Mouse (Mus musculus): ENCODE data around the gene Gm20388. TPM values are rescaled to one million over a fixed set of nuclear protein-coding genes. Genes with fewer than 3 reads are reported as not detected.
"Not testable (repeated sequence)": the region's sequence is repeated elsewhere in the genome, so short reads cannot be mapped to it uniquely, and the experiment has no call there.

Gene Gm20388
- polyA plus RNA-seq, 1 experiment = not detected

DNA sequence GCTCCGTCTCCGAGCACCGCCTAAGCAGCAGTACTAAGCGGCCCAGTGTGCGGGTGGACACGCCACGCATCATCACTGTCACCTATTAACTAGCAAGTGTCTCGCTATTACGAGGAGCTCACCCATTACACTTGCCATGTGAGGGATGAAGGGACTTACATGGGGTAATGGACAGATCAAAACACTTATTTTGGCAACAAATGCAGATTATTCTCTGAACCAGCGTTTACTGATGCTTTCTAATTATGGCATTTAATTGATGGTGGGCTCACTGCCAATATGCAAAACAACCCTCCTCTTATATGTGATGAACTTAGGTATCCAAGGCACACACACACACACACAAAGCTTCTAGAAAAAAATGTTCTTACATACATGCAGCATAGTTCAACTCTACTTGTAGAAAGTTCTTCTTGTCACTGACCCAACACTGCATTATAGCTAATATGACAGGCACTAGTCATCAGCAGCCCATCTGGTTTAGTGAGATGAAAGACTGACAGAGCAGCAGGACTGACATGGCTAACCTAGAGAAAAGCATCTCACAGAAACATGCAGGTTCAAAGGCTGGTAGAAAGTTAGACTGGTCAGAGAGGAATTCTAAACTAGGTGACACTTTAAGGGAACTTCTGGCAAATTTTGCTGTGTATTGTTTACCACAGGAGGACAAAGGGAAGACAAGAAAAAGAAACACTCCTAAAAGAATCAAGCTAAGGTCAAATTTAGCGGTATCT is 3128.9 kb downstream of the Gm20388 start:
- no peak overlapping the region for H3K27ac ChIP-seq (ENCODE audit: insufficient read depth, low read depth, low read length)
- H3K4me3 ChIP-seq (ENCODE audit: insufficient read depth, low read depth, low read length) = no peak overlapping the region
- no peak for TF ChIP-seq CTCF (IDR thresholded peaks at IDR 0.05; ENCODE audit: insufficient read depth, low read depth, low read length)
- TF ChIP-seq POLR2A (IDR thresholded peaks at IDR 0.05; ENCODE audit: insufficient read depth, low read depth, low read length) = no peak
- 15% methylated on average over 11 of the region's 11 CpGs for WGBS
- H3K4me1 ChIP-seq (ENCODE audit: control insufficient read depth, insufficient read depth, low read length) = peaks cover 16% of the 10 kb centered on the region

DNA sequence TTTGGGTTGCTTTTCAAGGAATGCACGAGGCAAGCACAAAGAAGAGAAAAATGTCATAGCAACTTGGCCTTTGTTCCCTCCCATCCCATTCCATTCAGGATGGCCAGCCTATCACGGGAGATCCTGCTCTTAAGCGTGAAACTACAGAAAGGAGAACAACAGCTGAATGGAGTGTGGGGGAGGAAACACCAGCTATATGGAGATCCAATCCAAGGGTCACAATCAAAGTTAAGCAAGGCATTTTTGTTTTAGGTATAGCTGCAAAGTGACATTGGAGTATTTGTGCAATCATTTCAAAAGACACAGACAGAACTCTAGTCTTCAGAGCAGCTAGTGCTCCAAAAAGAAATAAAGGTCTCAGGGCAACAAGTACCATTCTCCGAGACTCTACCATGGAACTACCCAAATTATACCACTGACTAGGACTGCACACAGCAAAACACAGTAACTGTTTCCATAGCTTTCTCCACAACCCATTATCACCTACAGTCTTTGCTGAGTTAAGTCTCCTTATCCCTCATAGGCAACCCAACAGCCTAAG is 3129.5 kb downstream of the Gm20388 start:
- no peak overlapping the region for H3K4me3 ChIP-seq (ENCODE audit: insufficient read depth, low read depth, low read length)
- peaks cover 15% of the 10 kb centered on the region for H3K4me1 ChIP-seq (ENCODE audit: control insufficient read depth, insufficient read depth, low read length)
- 4% methylated on average over 4 of the region's 4 CpGs for WGBS
- no peak overlapping the region for H3K27ac ChIP-seq (ENCODE audit: insufficient read depth, low read depth, low read length)
- TF ChIP-seq POLR2A (IDR thresholded peaks at IDR 0.05; ENCODE audit: insufficient read depth, low read depth, low read length) (no peak), CTCF (IDR thresholded peaks at IDR 0.05; ENCODE audit: insufficient read depth, low read depth, low read length) (no peak)

DNA sequence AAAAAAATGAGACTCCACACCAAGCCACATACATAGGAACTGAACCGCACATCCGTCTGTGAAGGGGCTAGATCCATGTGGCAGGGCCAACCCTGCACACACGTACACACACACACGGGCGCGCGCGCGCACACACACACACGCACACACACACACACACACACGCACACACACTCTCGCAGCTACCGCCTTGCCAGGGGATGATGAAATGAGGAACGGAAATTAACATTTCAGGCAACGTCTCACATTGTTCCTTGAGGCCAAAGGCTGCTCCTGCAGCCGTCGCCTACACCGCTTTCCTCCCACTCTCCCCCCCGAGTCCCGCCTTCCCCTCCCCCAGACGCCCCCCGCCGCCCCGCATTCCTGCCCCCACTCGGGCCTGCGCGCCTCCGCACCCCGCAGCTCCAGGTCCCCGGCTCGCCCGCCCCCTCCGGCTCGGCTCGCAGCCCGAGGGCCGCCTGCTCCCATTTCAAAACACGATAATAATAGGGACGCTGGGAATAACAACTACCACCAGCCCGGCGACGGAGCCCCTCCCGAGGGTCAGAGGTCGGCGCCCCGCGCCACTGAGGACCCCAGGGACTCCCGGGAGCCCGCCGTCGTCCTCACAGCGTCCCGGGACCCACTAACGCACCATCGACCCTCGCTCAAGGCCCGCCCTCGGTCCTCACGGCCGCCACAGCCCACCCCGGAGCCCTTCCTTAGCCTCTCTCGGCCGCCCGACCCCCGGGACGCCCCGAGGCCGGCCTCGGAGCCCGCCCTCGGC is 3130.6 kb downstream of the Gm20388 start:
- TF ChIP-seq POLR2A (IDR thresholded peaks at IDR 0.05; ENCODE audit: insufficient read depth, low read depth, low read length) (no peak), CTCF (IDR thresholded peaks at IDR 0.05; ENCODE audit: insufficient read depth, low read depth, low read length) (no peak)
- 2% methylated on average over 69 of the region's 71 CpGs for WGBS
- Histone ChIP-seq H3K4me3 (ENCODE audit: insufficient read depth, low read depth, low read length) (peak overlapping the region; percentile 90), H3K4me1 (ENCODE audit: control insufficient read depth, insufficient read depth, low read length) (peaks cover 13% of the 10 kb centered on the region), H3K27ac (ENCODE audit: insufficient read depth, low read depth, low read length) (peak overlapping the region; percentile 89)

DNA sequence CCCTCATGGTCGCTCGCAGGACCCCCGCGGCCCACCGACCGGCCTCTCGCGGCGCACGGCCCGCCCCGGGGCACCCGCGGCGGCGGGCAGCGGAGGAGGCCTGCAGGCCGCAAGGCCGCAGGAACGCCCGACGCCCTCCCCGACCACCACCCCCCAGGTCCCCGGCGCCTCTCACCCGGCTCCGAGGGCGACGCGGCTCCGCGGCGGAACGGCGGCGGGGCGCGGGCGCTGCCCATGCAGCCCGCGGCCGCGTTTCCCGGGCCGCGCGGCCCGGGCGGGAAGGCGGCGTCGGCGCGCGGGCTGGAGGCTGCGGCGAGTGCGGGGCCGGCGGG is 3131.1 kb downstream of the Gm20388 start:
- peaks cover 11% of the 10 kb centered on the region for H3K4me1 ChIP-seq (ENCODE audit: control insufficient read depth, insufficient read depth, low read length)
- peak overlapping the region; percentile 89 for H3K27ac ChIP-seq (ENCODE audit: insufficient read depth, low read depth, low read length)
- H3K4me3 ChIP-seq (ENCODE audit: insufficient read depth, low read depth, low read length) = peak overlapping the region; percentile 90
- WGBS = 4% methylated on average over 59 of the region's 60 CpGs
- TF ChIP-seq CTCF (IDR thresholded peaks at IDR 0.05; ENCODE audit: insufficient read depth, low read depth, low read length) (no peak), POLR2A (IDR thresholded peaks at IDR 0.05; ENCODE audit: insufficient read depth, low read depth, low read length) (no peak)

DNA sequence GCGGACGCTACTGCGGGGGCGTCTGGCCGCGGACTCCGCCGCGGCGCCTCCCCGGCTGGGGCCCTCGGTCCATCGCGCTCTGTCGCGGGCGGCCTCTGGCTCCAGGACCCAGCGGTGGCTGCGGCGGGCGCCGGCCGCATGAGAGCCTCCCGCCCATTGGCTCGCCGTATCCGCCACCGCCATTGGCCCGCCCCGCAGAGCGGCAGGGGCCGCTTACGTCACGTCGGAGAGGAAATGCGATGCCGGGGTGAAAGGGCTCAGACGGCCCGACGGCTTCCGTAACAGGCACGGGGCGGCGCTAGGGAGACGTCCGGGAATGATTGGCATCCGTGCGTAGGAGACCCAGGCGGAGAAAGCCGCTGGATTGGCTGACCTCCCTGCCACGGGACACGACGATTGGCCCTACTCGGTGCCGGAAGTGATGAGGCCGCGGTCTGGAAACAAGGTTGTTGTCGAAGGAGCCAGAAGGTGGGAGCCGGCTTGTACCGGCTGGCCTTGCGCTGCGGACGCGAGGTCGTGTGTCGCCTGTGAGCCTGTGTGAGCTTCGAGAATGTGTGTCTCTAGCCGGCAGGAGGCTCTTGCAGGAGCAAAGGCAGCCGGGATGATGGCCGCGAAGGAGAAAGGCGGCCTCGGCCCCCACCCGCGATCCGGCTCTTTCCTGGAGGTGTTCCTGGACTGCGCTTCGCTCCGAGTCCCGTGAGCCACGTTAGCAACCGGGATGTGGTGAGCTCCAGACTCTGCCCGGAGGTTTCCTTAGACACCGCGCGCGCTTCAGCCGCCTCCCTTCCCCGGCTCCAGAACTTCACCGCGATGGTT is 3131.7 kb downstream of the Gm20388 start, which contains the start of gene Ankrd11:
Gene Ankrd11 (minus strand): TSS at position 120 of the 816 bp plus-strand sequence.
- Histone ChIP-seq H3K27ac (ENCODE audit: insufficient read depth, low read depth, low read length) (peak within 1 kb of the TSS; percentile 93), H3K4me1 (ENCODE audit: control insufficient read depth, insufficient read depth, low read length) (peaks cover 8% of the 10 kb centered on the region), H3K4me3 (ENCODE audit: insufficient read depth, low read depth, low read length) (peak within 1 kb of the TSS; percentile 91)
- WGBS = under 1% methylated on average over 90 of the region's 91 CpGs
- TF ChIP-seq POLR2A (IDR thresholded peaks at IDR 0.05; ENCODE audit: insufficient read depth, low read depth, low read length) (peak; percentile 90), CTCF (IDR thresholded peaks at IDR 0.05; ENCODE audit: insufficient read depth, low read depth, low read length) (no peak)

DNA sequence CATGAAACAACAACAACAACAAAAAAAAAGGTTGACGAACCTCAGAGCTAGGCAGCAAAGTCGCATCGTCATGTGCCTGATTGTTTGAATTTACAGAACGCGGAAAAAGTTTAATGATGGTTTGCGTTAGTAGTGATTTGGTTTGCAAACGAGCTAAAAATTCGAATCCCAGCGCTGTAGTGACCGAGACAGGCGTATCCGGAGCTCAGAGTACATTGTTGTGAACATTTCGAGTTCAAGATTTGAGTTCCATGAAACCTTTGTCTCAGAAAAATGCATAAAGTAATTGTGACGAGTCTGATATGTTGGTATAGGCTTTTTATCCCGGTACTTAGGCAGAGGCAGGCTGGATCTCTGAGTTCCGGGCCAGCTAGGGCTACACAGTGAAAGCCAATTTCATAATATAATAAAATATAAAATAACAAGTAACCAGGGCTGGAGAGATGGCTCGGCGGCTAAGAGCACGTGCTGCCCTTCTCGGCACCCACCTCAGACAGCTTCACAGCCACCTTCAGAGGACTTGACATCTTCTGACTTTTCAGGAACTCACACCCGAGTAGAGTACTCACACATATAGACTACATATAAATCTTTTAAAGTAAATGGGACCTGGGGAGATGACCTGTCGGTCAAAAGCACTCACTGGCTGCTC is 3132.5 kb downstream of the Gm20388 start:
- peak overlapping the region; percentile 91 for H3K4me3 ChIP-seq (ENCODE audit: insufficient read depth, low read depth, low read length)
- H3K4me1 ChIP-seq (ENCODE audit: control insufficient read depth, insufficient read depth, low read length) = peaks cover 8% of the 10 kb centered on the region
- 17% methylated on average over 22 of the region's 22 CpGs for WGBS
- TF ChIP-seq CTCF (IDR thresholded peaks at IDR 0.05; ENCODE audit: insufficient read depth, low read depth, low read length) (no peak), POLR2A (IDR thresholded peaks at IDR 0.05; ENCODE audit: insufficient read depth, low read depth, low read length) (no peak)
- H3K27ac ChIP-seq (ENCODE audit: insufficient read depth, low read depth, low read length) = peak overlapping the region; percentile 93

DNA sequence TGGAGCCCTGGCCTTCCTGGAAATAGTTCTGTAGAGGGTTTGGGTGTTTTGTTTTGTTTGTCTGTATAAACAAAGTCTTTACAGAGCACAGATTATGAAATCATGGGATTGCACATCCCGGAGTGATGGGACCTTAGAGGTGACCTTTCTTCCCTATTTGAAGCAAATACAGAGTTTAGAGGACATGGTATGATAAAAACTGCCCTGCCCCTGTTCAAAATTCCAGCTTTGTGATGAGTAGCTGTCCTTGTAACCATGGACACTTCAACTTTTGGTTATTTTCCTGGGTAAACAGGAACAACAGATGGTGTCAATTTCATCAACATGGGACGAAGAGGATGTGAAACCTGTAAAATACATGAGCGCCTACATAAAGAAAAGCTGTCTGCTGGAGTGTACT is 3133.3 kb downstream of the Gm20388 start:
- TF ChIP-seq POLR2A (IDR thresholded peaks at IDR 0.05; ENCODE audit: insufficient read depth, low read depth, low read length) (no peak), CTCF (IDR thresholded peaks at IDR 0.05; ENCODE audit: insufficient read depth, low read depth, low read length) (no peak)
- Histone ChIP-seq H3K27ac (ENCODE audit: insufficient read depth, low read depth, low read length) (no peak overlapping the region), H3K4me1 (ENCODE audit: control insufficient read depth, insufficient read depth, low read length) (peaks cover 8% of the 10 kb centered on the region), H3K4me3 (ENCODE audit: insufficient read depth, low read depth, low read length) (no peak overlapping the region)
- 83% methylated on average over 3 of the region's 3 CpGs for WGBS

DNA sequence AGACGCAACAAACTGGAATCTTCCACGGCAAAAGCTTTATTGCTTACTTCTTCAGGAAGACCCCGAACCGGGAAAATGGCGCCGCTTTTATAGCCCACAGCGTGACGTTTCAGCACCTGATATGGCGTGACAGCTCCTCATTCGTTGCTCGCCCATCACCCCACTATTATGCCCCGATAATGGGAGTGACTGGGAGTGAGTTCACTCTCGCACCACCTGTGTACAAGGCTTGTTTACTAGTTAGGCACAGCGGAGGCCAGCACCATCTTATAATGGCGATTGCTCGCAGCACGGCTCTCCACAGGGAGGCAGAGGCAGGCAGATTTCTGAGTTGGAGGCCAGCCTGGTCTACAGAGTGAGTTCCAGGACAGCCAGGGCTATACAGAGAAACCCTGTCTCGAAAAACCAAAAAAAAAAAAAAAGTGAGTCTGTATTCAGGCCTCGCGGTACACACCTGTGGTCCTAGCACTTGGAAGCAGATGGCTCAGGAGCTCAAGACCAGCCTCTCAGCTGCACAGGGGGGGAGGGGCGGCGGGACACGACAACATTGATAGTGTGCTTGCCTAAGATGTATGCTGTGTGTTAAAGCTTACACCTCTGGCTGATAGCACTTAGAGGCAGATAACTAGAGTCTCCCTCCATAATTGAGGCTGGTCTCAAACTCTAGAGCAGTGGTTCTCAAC is 3134.2 kb downstream of the Gm20388 start:
- H3K4me3 ChIP-seq (ENCODE audit: insufficient read depth, low read depth, low read length); H3K4me1 ChIP-seq (ENCODE audit: control insufficient read depth, insufficient read depth, low read length); H3K27ac ChIP-seq (ENCODE audit: insufficient read depth, low read depth, low read length): not testable (repeated sequence)
- 95% methylated on average over 23 of the region's 23 CpGs for WGBS

Measured in olfactory bulb, adult 2 months (tissue).